Mouse (Mus musculus): ENCODE measurements around the gene Gps2. TPM values are rescaled to one million over a fixed set of nuclear protein-coding genes. Genes with fewer than 3 reads are reported as not detected.

Gps2 gene
- polyA plus RNA-seq (2012; rRNA removed): 290 and 295 TPM in 2 replicates

- peaks cover 10% of the 10 kb centered on the region for H3K4me1 ChIP-seq (ENCODE audit: control insufficient read depth, insufficient read depth, low read length)
Measured at GRCm38 (mm10) chr11:69913554-69914371, at the start of gene Gps2. Gene Gps2, plus strand, starts transcription at chr11:69913888.

GRCm38 (mm10) chr11:69864138-69864860 lies 49.4 kb upstream of the Gps2 start:
- Histone ChIP-seq H3K27me3 (ENCODE audit: control insufficient read depth, insufficient read depth, low read length) (no peaks in the 10 kb centered on the region), H3K27ac (ENCODE audit: control insufficient read depth, insufficient read depth, low read depth, low read length) (no peak overlapping the region), H3K4me3 (ENCODE audit: control insufficient read depth, low read depth, low read length) (no peak overlapping the region), H3K36me3 (ENCODE audit: control insufficient read depth, insufficient read depth, low read length) (no peaks in the 10 kb centered on the region), H3K4me1 (ENCODE audit: control insufficient read depth, insufficient read depth, low read length) (no peaks in the 10 kb centered on the region)
- TF ChIP-seq CTCF (IDR thresholded peaks at IDR 0.05; ENCODE audit: control insufficient read depth, insufficient read depth, insufficient replicate concordance, low read depth, low read length): no peak
- TF ChIP-seq POLR2A (IDR thresholded peaks at IDR 0.05; ENCODE audit: control insufficient read depth, low read depth, low read length): no peak

More at GRCm38 (mm10) chr11:69913554-69914371, at the start of gene Gps2:
- peak within 1 kb of the TSS; percentile 86 for H3K4me3 ChIP-seq (ENCODE audit: control insufficient read depth, low read depth, low read length)
- H3K27ac ChIP-seq (ENCODE audit: control insufficient read depth, insufficient read depth, low read depth, low read length): peak within 1 kb of the TSS; percentile 61
- peaks cover 4% of the 10 kb centered on the region for H3K36me3 ChIP-seq (ENCODE audit: control insufficient read depth, insufficient read depth, low read length)
- no peaks in the 10 kb centered on the region for H3K27me3 ChIP-seq (ENCODE audit: control insufficient read depth, insufficient read depth, low read length)
- TF ChIP-seq POLR2A (IDR thresholded peaks at IDR 0.05; ENCODE audit: control insufficient read depth, low read depth, low read length) (peak; percentile 59), CTCF (IDR thresholded peaks at IDR 0.05; ENCODE audit: control insufficient read depth, insufficient read depth, insufficient replicate concordance, low read depth, low read length) (no peak)

GRCm38 (mm10) chr11:69865561-69865960 lies 48.1 kb upstream of the Gps2 start:
- Histone ChIP-seq H3K4me3 (ENCODE audit: control insufficient read depth, low read depth, low read length) (no peak overlapping the region), H3K27me3 (ENCODE audit: control insufficient read depth, insufficient read depth, low read length) (no peaks in the 10 kb centered on the region), H3K4me1 (ENCODE audit: control insufficient read depth, insufficient read depth, low read length) (no peaks in the 10 kb centered on the region), H3K36me3 (ENCODE audit: control insufficient read depth, insufficient read depth, low read length) (no peaks in the 10 kb centered on the region), H3K27ac (ENCODE audit: control insufficient read depth, insufficient read depth, low read depth, low read length) (no peak overlapping the region)
- TF ChIP-seq POLR2A (IDR thresholded peaks at IDR 0.05; ENCODE audit: control insufficient read depth, low read depth, low read length) (no peak), CTCF (IDR thresholded peaks at IDR 0.05; ENCODE audit: control insufficient read depth, insufficient read depth, insufficient replicate concordance, low read depth, low read length) (no peak)

GRCm38 (mm10) chr11:69867335-69867734 lies 46.4 kb upstream of the Gps2 start:
- Histone ChIP-seq H3K4me3 (ENCODE audit: control insufficient read depth, low read depth, low read length) (no peak overlapping the region), H3K36me3 (ENCODE audit: control insufficient read depth, insufficient read depth, low read length) (no peaks in the 10 kb centered on the region), H3K27me3 (ENCODE audit: control insufficient read depth, insufficient read depth, low read length) (no peaks in the 10 kb centered on the region), H3K4me1 (ENCODE audit: control insufficient read depth, insufficient read depth, low read length) (no peaks in the 10 kb centered on the region), H3K27ac (ENCODE audit: control insufficient read depth, insufficient read depth, low read depth, low read length) (no peak overlapping the region)
- no peak for TF ChIP-seq POLR2A (IDR thresholded peaks at IDR 0.05; ENCODE audit: control insufficient read depth, low read depth, low read length)
- TF ChIP-seq CTCF (IDR thresholded peaks at IDR 0.05; ENCODE audit: control insufficient read depth, insufficient read depth, insufficient replicate concordance, low read depth, low read length): no peak

GRCm38 (mm10) chr11:69870289-69871069 lies 43.2 kb upstream of the Gps2 start:
- TF ChIP-seq CTCF (IDR thresholded peaks at IDR 0.05; ENCODE audit: control insufficient read depth, insufficient read depth, insufficient replicate concordance, low read depth, low read length): no peak
- TF ChIP-seq POLR2A (IDR thresholded peaks at IDR 0.05; ENCODE audit: control insufficient read depth, low read depth, low read length): no peak
- Histone ChIP-seq H3K36me3 (ENCODE audit: control insufficient read depth, insufficient read depth, low read length) (no peaks in the 10 kb centered on the region), H3K27me3 (ENCODE audit: control insufficient read depth, insufficient read depth, low read length) (no peaks in the 10 kb centered on the region)

GRCm38 (mm10) chr11:69871822-69872221 lies 41.9 kb upstream of the Gps2 start:
- no peaks in the 10 kb centered on the region for H3K36me3 ChIP-seq (ENCODE audit: control insufficient read depth, insufficient read depth, low read length)
- no peak for TF ChIP-seq POLR2A (IDR thresholded peaks at IDR 0.05; ENCODE audit: control insufficient read depth, low read depth, low read length)
- TF ChIP-seq CTCF (IDR thresholded peaks at IDR 0.05; ENCODE audit: control insufficient read depth, insufficient read depth, insufficient replicate concordance, low read depth, low read length): no peak
- H3K4me1 ChIP-seq (ENCODE audit: control insufficient read depth, insufficient read depth, low read length): peaks cover 7% of the 10 kb centered on the region

More at GRCm38 (mm10) chr11:69870289-69871069, 43.2 kb upstream of the Gps2 start:
- Histone ChIP-seq H3K4me3 (ENCODE audit: control insufficient read depth, low read depth, low read length) (no peak overlapping the region), H3K27ac (ENCODE audit: control insufficient read depth, insufficient read depth, low read depth, low read length) (no peak overlapping the region), H3K4me1 (ENCODE audit: control insufficient read depth, insufficient read depth, low read length) (no peaks in the 10 kb centered on the region)

More at GRCm38 (mm10) chr11:69871822-69872221, 41.9 kb upstream of the Gps2 start:
- H3K27me3 ChIP-seq (ENCODE audit: control insufficient read depth, insufficient read depth, low read length): no peaks in the 10 kb centered on the region
- no peak overlapping the region for H3K4me3 ChIP-seq (ENCODE audit: control insufficient read depth, low read depth, low read length)
- H3K27ac ChIP-seq (ENCODE audit: control insufficient read depth, insufficient read depth, low read depth, low read length): no peak overlapping the region
